Mouse (Mus musculus): ENCODE measurements around the gene Dlk1.

The Dlk1 gene

GRCm38 (mm10) chr12:109452592-109452991 lies at the start of gene Dlk1:
TSS of gene Dlk1 (plus strand) at chr12:109452823.
- no peak for ATAC-seq (ENCODE audit: low TSS enrichment)

GRCm38 (mm10) chr12:109402943-109403342 lies 49.7 kb upstream of the Dlk1 start:
- ATAC-seq (ENCODE audit: low TSS enrichment) = no peak

- no peak for ATAC-seq (ENCODE audit: low TSS enrichment)
These were observed 48.9 kb upstream of the Dlk1 start for GRCm38 (mm10) chr12:109403752-109404151.

GRCm38 (mm10) chr12:109406018-109406417 lies 46.6 kb upstream of the Dlk1 start:
- no peak for ATAC-seq (ENCODE audit: low TSS enrichment)

- ATAC-seq (ENCODE audit: low TSS enrichment) = no peak
These were observed 41.9 kb upstream of the Dlk1 start for GRCm38 (mm10) chr12:109410723-109411122.

- peak; percentile 70 for ATAC-seq (ENCODE audit: low TSS enrichment)
These were observed 41.2 kb upstream of the Dlk1 start for GRCm38 (mm10) chr12:109411172-109412070.

- peak; percentile 85 for ATAC-seq (ENCODE audit: low TSS enrichment)
These were observed 40.6 kb upstream of the Dlk1 start for GRCm38 (mm10) chr12:109412071-109412440.

- ATAC-seq (ENCODE audit: low TSS enrichment) = no peak
These were observed 39.9 kb upstream of the Dlk1 start for GRCm38 (mm10) chr12:109412675-109413074.

- no peak for ATAC-seq (ENCODE audit: low TSS enrichment)
These were observed 39.3 kb upstream of the Dlk1 start for GRCm38 (mm10) chr12:109413321-109413720.

GRCm38 (mm10) chr12:109416681-109417080 lies 35.9 kb upstream of the Dlk1 start:
- no peak for ATAC-seq (ENCODE audit: low TSS enrichment)

- ATAC-seq (ENCODE audit: low TSS enrichment) = peak; percentile 96
These were observed 35.0 kb upstream of the Dlk1 start for GRCm38 (mm10) chr12:109417476-109418201.

- ATAC-seq (ENCODE audit: low TSS enrichment) = no peak
These were observed 32.6 kb upstream of the Dlk1 start for GRCm38 (mm10) chr12:109420006-109420405.

GRCm38 (mm10) chr12:109423163-109423562 lies 29.5 kb upstream of the Dlk1 start:
- no peak for ATAC-seq (ENCODE audit: low TSS enrichment)

- no peak for ATAC-seq (ENCODE audit: low TSS enrichment)
These were observed 28.8 kb upstream of the Dlk1 start for GRCm38 (mm10) chr12:109423716-109424429.

- ATAC-seq (ENCODE audit: low TSS enrichment) = peak; percentile 81
These were observed 27.8 kb upstream of the Dlk1 start for GRCm38 (mm10) chr12:109424753-109425332.

- ATAC-seq (ENCODE audit: low TSS enrichment) = no peak
These were observed 26.6 kb upstream of the Dlk1 start for GRCm38 (mm10) chr12:109425982-109426381.

GRCm38 (mm10) chr12:109432475-109433130 lies 20.0 kb upstream of the Dlk1 start:
- ATAC-seq (ENCODE audit: low TSS enrichment) = no peak

GRCm38 (mm10) chr12:109436367-109436807 lies 16.2 kb upstream of the Dlk1 start:
- no peak for ATAC-seq (ENCODE audit: low TSS enrichment)

- no peak for ATAC-seq (ENCODE audit: low TSS enrichment)
These were observed 15.8 kb upstream of the Dlk1 start for GRCm38 (mm10) chr12:109436852-109437251.

GRCm38 (mm10) chr12:109437559-109438350 lies 14.9 kb upstream of the Dlk1 start:
- peak; percentile 70 for ATAC-seq (ENCODE audit: low TSS enrichment)
